Mouse (Mus musculus) bone marrow macrophage, adult 2 months (primary cell): ENCODE data around the gene Ccm2. TPM values are rescaled to one million over a fixed set of nuclear protein-coding genes. Genes with fewer than 3 reads are reported as not detected.
A peak's percentile ranks its signal among the peaks of the same experiment; 100 is the strongest.

Experiments
- H3K27ac ChIP-seq: 2 replicates; pipeline ENCODE4 v1.5.1; 2012; ENCODE audit warnings: low read depth, low read length; ENCODE audit not compliant: insufficient read depth
- H3K4me1 ChIP-seq: 2 replicates; pipeline ENCODE4 v1.6.1; 2012; ENCODE audit warnings: low read length; ENCODE audit not compliant: control insufficient read depth, insufficient read depth
- H3K4me3 ChIP-seq: 2 replicates; pipeline ENCODE4 v1.5.1; 2012; ENCODE audit warnings: mild to moderate bottlenecking, low read length, moderate library complexity; ENCODE audit not compliant: insufficient read depth
- CTCF ChIP-seq: IDR thresholded peaks from 2 replicates; pipeline ENCODE4 v1.5.1; 2012; ENCODE audit warnings: low read depth, mild to moderate bottlenecking, low read length, moderate library complexity
- POLR2A ChIP-seq: IDR thresholded peaks from 2 replicates; pipeline ENCODE4 v1.6.1; 2012; ENCODE audit warnings: mild to moderate bottlenecking, low read depth, low read length, borderline replicate concordance
- polyA plus RNA-seq: library from polyadenylated mRNA; stranded (reverse); fragments of >200 nt; gene quantifications from 2 replicates; pipeline ENCODE4 v1.2.4, GENCODE M21; 2012; ENCODE audit not compliant: missing spikeins, insufficient read depth, insufficient read length

The Ccm2 gene
- polyA plus RNA-seq, 1 experiment = 70.8 TPM

DNA sequence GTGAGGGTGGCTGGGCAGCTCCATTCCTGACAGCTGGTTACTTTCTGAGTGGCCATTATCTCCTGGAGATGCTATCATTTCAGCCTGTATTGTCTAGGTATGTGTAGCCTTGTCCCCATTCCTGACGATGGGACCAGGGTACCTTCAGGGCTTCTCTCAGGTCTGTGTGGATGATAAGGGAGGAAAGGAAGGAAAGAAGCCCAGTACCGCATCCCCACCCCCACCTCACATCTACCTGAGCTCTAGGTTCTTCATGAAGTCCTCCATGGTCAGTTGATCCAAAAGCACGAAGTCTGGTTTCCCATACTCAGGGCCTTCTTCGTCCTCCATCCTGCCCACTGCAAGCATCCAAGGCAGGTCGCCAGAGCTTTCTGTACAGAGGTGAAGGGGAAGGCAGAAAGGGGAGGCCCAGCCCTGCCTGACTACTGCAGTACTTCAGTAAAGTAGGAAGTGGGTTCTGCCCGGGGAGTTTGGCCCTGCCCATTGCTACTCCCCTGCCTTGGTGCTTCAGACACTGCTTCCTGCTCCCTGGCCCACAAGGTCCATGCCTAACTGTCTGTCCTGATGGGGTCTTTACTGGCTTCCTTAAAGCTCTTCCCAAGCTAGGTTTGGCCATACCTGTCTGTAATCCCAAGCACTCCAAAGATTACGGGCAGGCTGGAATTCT, 26.0 kb upstream of the Ccm2 start, which contains the start of gene Myo1g:
Gene Myo1g, minus strand, starts transcription at position 459 of the 667 bp plus-strand sequence.
- TF ChIP-seq POLR2A (no peak), CTCF (no peak)
- Histone ChIP-seq H3K4me1 (peaks cover 26% of the 10 kb centered on the region), H3K27ac (peak within 1 kb of the TSS; percentile 78), H3K4me3 (peak within 1 kb of the TSS; percentile 84)

DNA sequence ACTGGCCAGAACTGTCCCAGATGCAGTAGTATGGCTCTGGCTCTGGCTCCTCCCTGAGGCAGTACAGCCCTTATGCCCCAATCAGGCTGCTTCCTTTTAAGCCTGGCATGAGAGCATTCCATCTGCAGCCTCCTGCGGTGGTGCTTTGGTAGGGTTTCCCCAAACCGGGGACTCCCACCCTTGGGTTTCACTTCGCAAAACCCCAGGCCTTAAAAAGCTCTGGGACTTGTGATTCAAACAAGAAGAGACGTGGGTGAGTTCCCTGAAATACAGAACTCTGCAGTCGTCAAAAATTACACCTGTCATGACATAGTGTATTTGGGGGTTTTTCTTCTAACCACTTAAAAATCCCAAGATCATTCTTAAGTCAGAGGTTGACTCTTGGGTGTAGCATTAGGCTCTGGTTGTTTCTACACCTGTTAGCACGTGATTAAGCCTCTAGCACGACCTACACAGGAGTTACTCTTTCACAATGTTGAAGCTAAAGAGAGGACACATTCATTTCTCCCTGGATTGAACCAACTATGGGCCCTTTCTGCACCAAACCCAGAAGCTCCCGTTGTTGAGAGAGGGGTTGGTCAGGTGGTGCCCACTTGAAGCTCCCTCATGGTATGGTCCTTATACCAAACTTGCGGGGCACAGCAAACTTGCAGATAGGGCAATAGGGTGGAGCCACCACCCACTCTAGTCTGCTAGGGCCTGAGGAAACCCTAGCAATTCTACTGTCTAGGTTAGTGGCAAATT, 23.7 kb upstream of the Ccm2 start:
- Histone ChIP-seq H3K4me1 (peaks cover 32% of the 10 kb centered on the region), H3K27ac (peak overlapping the region; percentile 32), H3K4me3 (no peak overlapping the region)
- TF ChIP-seq CTCF (no peak), POLR2A (no peak)

DNA sequence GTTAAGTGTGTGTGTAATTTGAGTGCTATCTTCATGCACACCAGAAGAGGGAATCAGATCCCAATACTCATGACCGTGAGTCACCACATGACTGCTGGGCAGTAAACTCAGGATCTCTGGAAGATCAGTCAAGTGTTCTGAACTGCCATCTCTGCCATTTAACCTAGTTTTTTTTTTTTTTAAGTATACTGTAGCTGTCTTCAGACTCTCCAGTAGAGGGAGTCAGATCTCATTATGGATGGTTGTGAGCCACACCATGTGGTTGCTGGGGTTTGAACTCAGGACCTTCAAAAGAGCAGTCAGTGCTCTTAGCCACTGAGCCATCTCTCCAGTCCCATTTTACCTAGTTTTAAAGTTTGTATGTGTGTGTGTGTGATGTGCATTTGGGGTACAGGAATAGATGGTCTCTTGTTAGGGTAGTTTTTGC, 23.0 kb upstream of the Ccm2 start:
- peak overlapping the region; percentile 32 for H3K27ac ChIP-seq
- no peak overlapping the region for H3K4me3 ChIP-seq
- H3K4me1 ChIP-seq = peaks cover 30% of the 10 kb centered on the region
- TF ChIP-seq CTCF (no peak), POLR2A (no peak)

DNA sequence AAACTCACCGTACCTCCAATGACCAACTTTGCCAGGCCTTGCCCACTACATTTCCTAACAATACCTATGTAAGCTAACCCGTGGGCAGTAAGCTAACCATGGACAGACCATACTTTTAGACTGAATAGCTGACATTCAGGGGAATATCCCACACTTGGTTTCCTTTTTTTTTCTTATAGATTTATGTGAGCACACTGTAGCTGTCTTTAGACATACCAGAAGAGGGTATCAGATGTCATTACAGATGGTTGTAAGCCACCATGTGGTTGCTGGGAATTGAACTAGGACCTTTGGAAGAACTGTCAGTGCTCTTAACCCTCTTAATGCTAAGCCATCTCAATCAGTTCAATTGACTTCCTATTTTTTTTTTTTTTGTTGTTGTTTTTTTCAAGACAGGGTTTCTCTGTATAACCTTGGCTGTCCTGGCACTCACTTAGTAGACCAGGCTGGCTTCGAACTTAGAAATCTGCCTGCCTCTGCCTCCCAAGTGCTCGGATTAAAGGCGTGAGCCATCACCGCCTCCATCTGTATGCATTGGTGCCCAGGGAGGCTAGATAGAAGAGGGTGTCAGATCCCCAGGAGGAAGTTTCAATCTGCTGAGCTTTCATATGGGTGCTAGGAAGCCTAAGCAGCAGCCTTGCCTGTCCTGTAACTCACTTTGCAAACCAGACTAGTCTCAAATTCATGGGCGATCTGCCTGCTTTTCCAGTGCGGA, 22.4 kb upstream of the Ccm2 start:
- peak overlapping the region; percentile 31 for H3K27ac ChIP-seq
- TF ChIP-seq CTCF (no peak), POLR2A (no peak)
- peaks cover 29% of the 10 kb centered on the region for H3K4me1 ChIP-seq
- no peak overlapping the region for H3K4me3 ChIP-seq

DNA sequence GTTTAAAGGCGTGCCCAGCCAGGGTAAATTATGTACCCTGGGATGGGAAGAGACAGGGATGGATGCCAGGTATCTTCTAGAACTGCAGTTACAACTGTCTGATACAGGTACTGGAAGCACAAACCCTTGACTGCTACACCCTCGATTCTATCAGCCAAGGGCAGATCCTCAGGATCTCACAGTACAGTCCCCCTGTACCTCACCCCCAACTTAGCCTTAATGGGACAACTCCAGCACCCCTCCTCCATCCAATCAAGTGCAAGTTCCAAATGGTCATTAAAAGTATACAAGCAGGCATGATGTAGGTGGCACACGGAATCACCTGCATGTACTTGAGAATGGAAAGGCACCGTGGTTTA, 21.8 kb upstream of the Ccm2 start:
- Histone ChIP-seq H3K4me1 (peaks cover 32% of the 10 kb centered on the region), H3K27ac (peak overlapping the region; percentile 31), H3K4me3 (no peak overlapping the region)
- TF ChIP-seq POLR2A (no peak), CTCF (no peak)

DNA sequence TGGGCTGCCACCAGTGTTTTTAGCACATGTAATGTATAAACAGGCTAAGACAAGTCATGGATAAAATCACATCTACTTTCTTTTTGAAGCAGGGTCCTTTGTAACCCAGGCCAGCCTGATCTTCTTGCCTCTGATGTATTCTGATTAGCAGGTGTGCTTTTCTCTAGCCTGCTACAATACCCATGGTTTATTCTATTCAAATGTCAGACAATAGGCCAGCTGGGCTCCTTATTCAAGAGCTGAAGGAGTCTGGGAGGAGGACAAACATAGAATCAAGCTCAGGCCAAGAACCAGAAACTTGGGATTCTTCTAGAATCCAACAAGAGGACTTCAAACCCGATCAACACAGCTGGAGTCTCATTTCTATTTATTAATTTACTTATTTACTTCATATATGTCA, 21.4 kb upstream of the Ccm2 start:
- peaks cover 32% of the 10 kb centered on the region for H3K4me1 ChIP-seq
- TF ChIP-seq CTCF (no peak), POLR2A (no peak)
- H3K4me3 ChIP-seq = no peak overlapping the region
- H3K27ac ChIP-seq = peak overlapping the region; percentile 31

DNA sequence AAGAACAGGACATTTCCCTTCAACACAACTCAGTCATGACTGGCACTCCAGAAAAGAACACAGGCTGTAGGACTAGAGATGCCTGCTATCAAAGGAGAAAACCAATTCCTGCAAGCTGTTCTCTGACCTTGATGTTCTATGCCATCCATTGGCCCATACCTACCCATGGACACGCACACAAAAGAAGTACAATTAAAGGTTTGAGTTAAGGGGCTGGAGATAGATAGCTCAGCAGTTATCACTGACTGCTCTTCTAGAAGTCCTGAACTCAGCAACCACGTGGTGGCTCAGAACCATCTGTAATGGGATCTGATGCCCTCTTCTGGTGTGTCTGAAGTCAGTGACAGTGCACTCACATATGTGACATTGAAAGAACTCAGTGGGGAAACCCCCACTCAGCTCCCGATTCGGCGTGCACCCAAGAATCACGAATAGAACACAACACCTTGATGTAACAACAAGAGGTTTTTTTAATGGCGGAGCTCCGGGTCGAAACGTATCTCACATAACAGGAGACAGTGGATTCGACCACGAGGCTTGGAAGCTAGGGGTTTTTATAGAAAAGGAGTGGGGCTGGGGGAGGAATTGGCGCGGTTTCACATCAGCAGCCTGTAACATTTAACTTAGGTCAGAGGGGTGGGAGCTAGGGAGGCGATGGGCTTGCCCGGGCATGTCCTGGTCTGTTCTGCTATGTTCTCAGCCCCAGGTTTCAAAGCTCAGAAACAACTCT, 20.0 kb upstream of the Ccm2 start:
- Histone ChIP-seq H3K27ac (peak overlapping the region; percentile 92), H3K4me1 (peaks cover 29% of the 10 kb centered on the region), H3K4me3 (peak overlapping the region; percentile 72)

DNA sequence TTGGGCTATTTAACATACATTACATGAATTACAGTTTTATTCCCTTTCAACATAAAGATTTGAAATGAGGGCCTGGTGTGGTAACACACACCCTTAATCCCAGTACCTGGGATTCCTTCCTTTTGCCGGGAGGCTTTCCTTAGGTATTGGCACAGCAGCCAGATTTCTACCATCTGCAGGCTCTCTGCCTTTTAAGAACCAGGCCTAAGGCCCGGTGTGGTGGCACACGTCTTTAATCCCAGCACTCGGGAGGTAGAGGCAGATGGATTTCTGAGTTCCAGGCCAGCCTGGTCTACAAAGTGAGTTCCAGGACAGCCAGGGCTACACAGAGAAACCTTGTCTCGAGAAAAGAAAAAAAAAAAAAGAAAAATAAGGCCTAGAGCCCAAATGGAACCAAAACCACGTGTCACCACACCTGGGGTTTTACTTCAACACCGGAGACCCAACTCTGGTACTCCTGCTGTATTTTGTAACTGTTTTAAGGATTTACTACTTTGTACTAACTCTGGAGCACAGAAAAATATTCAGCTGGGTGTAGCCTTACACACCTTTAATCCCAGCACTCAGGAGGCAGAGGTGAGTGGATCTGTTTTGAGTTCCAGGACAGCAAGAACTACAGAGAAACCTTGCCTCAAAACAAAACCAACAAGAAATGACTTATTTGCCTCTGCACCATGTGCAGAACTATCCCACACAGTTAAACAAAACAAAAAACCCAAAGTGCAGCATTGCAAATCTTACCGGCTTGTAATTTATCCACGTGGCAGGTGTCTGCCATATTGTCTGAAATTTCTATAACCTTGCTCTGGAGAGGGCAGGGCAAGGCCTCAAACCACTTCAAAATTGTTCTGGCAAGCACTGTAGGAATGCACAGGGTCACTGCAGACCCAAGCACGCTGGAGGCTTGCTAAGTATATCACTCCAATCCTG, 19.2 kb upstream of the Ccm2 start:
- Histone ChIP-seq H3K4me3 (peak overlapping the region; percentile 72), H3K27ac (peak overlapping the region; percentile 92), H3K4me1 (peaks cover 29% of the 10 kb centered on the region)
- TF ChIP-seq CTCF (no peak), POLR2A (no peak)

DNA sequence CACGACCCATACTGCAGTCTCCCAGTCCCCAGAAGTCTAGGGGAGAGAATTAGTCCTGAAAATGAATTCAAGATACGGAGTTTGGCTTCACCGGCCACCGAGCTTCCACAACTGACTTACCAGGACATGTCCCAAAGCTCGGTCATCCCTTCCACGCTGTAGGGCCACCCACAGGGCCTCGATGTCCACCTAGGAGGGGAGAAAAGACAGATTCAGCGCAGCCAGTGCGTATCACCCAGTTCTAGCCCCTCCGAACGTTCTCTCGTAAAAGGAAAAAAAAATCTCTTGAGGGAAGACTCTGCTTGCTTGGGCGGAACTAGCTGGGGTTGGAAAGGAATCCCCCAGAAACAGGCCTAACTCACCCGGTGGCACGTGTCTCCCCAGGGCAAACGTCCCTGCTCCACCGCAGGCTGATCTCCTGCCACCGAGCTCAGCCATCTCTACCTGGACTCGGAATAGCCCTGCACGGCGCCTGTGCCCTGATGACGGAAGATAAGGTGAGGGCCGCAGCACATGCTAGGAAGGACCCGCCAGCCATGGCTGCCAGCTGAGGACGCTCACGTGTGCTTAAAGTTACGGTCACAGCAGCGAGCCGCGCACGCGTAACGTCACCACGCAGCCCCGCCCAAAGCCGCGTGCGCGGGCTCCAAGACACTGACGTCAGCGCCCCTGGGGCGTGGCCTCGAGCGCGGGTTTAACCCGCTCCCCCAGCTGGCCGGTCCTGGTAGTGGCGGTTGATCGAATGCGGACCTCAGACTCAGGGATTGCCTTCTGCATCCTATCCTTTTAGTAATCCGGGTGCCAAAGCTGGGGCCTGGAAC, 18.3 kb upstream of the Ccm2 start:
- TF ChIP-seq CTCF = no peak
- no peak for TF ChIP-seq POLR2A
- peak overlapping the region; percentile 92 for H3K27ac ChIP-seq
- peaks cover 24% of the 10 kb centered on the region for H3K4me1 ChIP-seq
- H3K4me3 ChIP-seq = peak overlapping the region; percentile 72
